Mouse (Mus musculus) gastrocnemius, postnatal 4 days (tissue): ENCODE measurements around the gene Lrba. TPM values are rescaled to one million over a fixed set of nuclear protein-coding genes. Genes with fewer than 3 reads are reported as not detected.

Experiments used
- DNase-seq, 2 experiments: peaks; one replicate each; pipeline ENCODE4 v3.0.0; 2021 to 2022; ENCODE audit warnings: low spot score in 2 of 2, mixed read lengths in 2 of 2
- total RNA-seq, 2 experiments: library from RNA; stranded (reverse); gene quantifications; 2 replicates each; pipeline ENCODE4 v1.2.3; 2021

Gene Lrba
- total RNA-seq, 2 experiments from 2014 or later, result 28.7 to 29.7 TPM

GRCm38 (mm10) chr3:86489992-86490391, 265.5 kb downstream of the Lrba start:
- no peak for DNase-seq

- DNase-seq, result no peak
Measured at GRCm38 (mm10) chr3:86500586-86500985, 276.1 kb downstream of the Lrba start.

- no peak for DNase-seq
Measured at GRCm38 (mm10) chr3:86518506-86519109, 294.1 kb downstream of the Lrba start.

GRCm38 (mm10) chr3:86522880-86523505, 298.5 kb downstream of the Lrba start:
- DNase-seq, result no peak

GRCm38 (mm10) chr3:86531531-86532269, 307.2 kb downstream of the Lrba start:
- no peak for DNase-seq

GRCm38 (mm10) chr3:86536751-86537150, 312.3 kb downstream of the Lrba start:
- no peak for DNase-seq

- DNase-seq, result no peak
Measured at GRCm38 (mm10) chr3:86538645-86539554, 314.4 kb downstream of the Lrba start.

GRCm38 (mm10) chr3:86539555-86540168, 315.2 kb downstream of the Lrba start:
- no peak for DNase-seq

GRCm38 (mm10) chr3:86541074-86541614, 316.7 kb downstream of the Lrba start:
- DNase-seq, result no peak

GRCm38 (mm10) chr3:86541863-86542397, 317.4 kb downstream of the Lrba start:
- no peak for DNase-seq

GRCm38 (mm10) chr3:86544785-86545184, 320.3 kb downstream of the Lrba start:
- peak in 1 of 2 experiments; percentile 22 for DNase-seq

GRCm38 (mm10) chr3:86545945-86546344, 321.5 kb downstream of the Lrba start:
- DNase-seq, result no peak

- peak; percentile 24 to 60 for DNase-seq
Measured at GRCm38 (mm10) chr3:86546471-86547250, 322.2 kb downstream of the Lrba start.

- DNase-seq, result peak; percentile 16 to 31
Measured at GRCm38 (mm10) chr3:86547251-86547791, 322.8 kb downstream of the Lrba start.

GRCm38 (mm10) chr3:86548091-86549015, 323.9 kb downstream of the Lrba start, which contains the start of gene Mab21l2:
Mab21l2 (minus strand) TSS chr3:86548629.
- DNase-seq, result peak; percentile 19 to 48

GRCm38 (mm10) chr3:86550301-86551010, 326.0 kb downstream of the Lrba start:
- peak in 1 of 2 experiments; percentile 13 for DNase-seq

GRCm38 (mm10) chr3:86551011-86551728, 326.7 kb downstream of the Lrba start:
- no peak for DNase-seq
